Mouse (Mus musculus): ENCODE measurements around the gene Tet2. TPM values are rescaled to one million over a fixed set of nuclear protein-coding genes. Genes with fewer than 3 reads are reported as not detected.
"Not testable (repeated sequence)": the region's sequence is repeated elsewhere in the genome, so short reads cannot be mapped to it uniquely, and the experiment has no call there.

Tet2 gene
- polyA plus RNA-seq, 1 experiment from 2014 or later, result 19.7 TPM

DNA sequence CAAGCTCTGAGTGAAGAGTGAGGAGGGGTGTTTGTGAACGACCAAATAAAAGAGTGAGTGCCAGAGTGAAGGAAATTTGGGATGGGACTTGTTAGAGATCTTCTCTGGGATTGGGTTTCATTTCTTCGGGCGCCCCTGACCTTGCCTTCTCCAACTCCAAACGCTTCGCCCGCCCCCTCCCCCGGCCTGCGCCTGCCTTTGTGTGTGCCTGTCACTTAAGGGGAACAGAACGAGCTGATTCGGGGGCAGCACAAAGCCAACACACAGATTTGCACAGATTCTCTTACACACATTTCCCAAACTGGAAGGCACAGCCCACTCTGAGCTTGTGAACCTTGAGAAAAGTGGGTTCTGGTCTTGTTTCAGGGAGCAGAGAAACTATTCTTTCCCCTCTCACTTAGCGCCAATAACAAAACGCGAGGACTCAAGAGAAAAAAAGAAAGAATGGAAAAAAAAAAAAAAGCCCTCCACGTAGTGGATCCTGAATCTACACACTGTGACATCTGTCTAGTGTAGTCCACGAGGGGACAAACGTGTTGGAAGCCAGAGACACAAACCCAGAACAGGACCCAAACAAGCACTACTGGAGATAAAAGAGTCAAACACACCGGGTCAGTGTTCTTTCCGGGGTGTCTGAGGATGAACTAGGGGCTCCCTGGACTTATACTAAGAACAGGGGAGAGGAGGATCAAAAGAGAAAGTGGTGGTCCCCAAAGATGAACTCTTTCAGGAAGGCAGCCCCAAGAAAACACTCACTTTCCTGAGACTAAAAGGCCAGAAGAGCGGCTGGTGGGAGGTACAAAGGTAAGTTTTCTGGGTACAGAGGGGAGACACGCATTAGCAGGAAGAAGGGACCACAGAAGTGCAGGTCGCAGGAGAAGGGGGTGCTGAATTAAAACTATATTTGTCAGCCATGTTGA lies 1.6 kb downstream of the Tet2 start:
- H3K27me3 ChIP-seq (replicated peaks; ENCODE audit: control insufficient read depth, insufficient read depth, low read length), result no peaks in the 10 kb centered on the region
- H3K4me2 ChIP-seq (ENCODE audit: low read length), result peak overlapping the region; percentile 60
- ATAC-seq (replicated peaks; ENCODE audit: low FRiP score, low TSS enrichment, low read depth) (no peak), DNase-seq (ENCODE audit: low spot score) (peak; percentile 82)
- H3K4me1 ChIP-seq (replicated peaks; ENCODE audit: control insufficient read depth, insufficient read depth, low read length), result 0 out of 2 replicates have a peak, but pooled peaks cover 14% of the 10 kb centered on the region
- H3K27ac ChIP-seq (ENCODE audit: low read depth), result peak overlapping the region; percentile 95
- H3K4me3 ChIP-seq (ENCODE audit: low read depth, low read length), result peak overlapping the region; percentile 84
- under 1% methylated on average over 21 of the region's 21 CpGs for WGBS
- 0 out of 2 replicates have a peak, but pooled peaks cover 3% of the 10 kb centered on the region for H3K9me3 ChIP-seq (ENCODE audit: control insufficient read depth, low read length)
- H3K9ac ChIP-seq (ENCODE audit: low read length), result peak overlapping the region; percentile 90
- no peaks in the 10 kb centered on the region; the same call in 1 of the 2 replicates for H3K36me3 ChIP-seq (ENCODE audit: control insufficient read depth, insufficient read depth, low read length)

DNA sequence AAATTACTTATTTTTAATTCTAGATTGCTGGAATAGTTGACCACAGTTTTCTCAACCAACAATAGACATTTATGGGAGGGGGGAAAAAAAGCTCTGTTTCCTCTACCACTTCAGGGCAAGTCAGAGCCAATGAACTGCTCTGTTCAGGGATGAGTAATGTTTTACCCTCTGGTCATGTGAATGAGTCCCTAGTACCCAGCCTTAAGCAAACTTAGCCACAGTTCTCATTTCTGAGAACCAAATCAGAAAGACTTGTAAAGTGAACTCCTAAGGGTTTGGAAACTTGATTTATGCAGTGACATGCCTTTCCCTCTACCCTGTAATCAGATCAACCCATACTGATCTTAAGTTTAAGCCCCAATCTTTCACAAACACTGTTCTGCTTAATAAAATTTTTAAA lies 2.9 kb downstream of the Tet2 start:
- Histone ChIP-seq H3K27me3 (replicated peaks; ENCODE audit: control insufficient read depth, insufficient read depth, low read length) (no peaks in the 10 kb centered on the region), H3K9ac (ENCODE audit: low read length) (no peak overlapping the region), H3K4me1 (replicated peaks; ENCODE audit: control insufficient read depth, insufficient read depth, low read length) (0 out of 2 replicates have a peak, but pooled peaks cover 14% of the 10 kb centered on the region), H3K4me2 (ENCODE audit: low read length) (peak overlapping the region; percentile 60), H3K4me3 (ENCODE audit: low read depth, low read length) (peak overlapping the region; percentile 84; the same call in 1 of the 2 replicates), H3K9me3 (ENCODE audit: control insufficient read depth, low read length) (0 out of 2 replicates have a peak, but pooled peaks cover 3% of the 10 kb centered on the region), H3K36me3 (ENCODE audit: control insufficient read depth, insufficient read depth, low read length) (no peaks in the 10 kb centered on the region; the same call in 1 of the 2 replicates), H3K27ac (ENCODE audit: low read depth) (no peak overlapping the region)
- ATAC-seq (replicated peaks; ENCODE audit: low FRiP score, low TSS enrichment, low read depth), result no peak
- DNase-seq (ENCODE audit: low spot score), result no peak

DNA sequence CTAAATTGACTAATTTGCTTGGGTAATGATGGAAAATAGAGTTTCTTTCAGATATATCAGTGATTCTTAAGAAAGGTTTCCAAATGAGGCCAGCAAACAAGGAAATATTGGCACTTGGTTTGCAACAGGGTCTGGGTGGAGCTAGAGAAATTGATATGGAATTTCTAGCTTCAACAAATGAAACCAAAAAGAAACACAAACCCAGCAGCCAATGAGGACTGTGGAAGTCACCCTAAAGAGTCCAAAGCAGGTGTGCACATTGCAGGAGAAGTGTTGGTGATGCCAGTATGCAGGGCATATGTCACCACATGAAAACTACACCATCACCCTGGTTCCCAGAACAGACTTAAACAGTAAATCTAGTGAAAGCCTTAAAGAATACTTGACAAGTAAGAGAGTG lies 3.9 kb downstream of the Tet2 start:
- Histone ChIP-seq H3K4me1 (replicated peaks; ENCODE audit: control insufficient read depth, insufficient read depth, low read length) (0 out of 2 replicates have a peak, but pooled peaks cover 14% of the 10 kb centered on the region), H3K4me2 (ENCODE audit: low read length) (no peak overlapping the region), H3K27me3 (replicated peaks; ENCODE audit: control insufficient read depth, insufficient read depth, low read length) (no peaks in the 10 kb centered on the region), H3K9me3 (ENCODE audit: control insufficient read depth, low read length) (0 out of 2 replicates have a peak, but pooled peaks cover 3% of the 10 kb centered on the region), H3K9ac (ENCODE audit: low read length) (no peak overlapping the region), H3K27ac (ENCODE audit: low read depth) (no peak overlapping the region), H3K36me3 (ENCODE audit: control insufficient read depth, insufficient read depth, low read length) (no peaks in the 10 kb centered on the region; the same call in 1 of the 2 replicates), H3K4me3 (ENCODE audit: low read depth, low read length) (no peak overlapping the region)
- DNase-seq (ENCODE audit: low spot score) (no peak), ATAC-seq (replicated peaks; ENCODE audit: low FRiP score, low TSS enrichment, low read depth) (no peak)

DNA sequence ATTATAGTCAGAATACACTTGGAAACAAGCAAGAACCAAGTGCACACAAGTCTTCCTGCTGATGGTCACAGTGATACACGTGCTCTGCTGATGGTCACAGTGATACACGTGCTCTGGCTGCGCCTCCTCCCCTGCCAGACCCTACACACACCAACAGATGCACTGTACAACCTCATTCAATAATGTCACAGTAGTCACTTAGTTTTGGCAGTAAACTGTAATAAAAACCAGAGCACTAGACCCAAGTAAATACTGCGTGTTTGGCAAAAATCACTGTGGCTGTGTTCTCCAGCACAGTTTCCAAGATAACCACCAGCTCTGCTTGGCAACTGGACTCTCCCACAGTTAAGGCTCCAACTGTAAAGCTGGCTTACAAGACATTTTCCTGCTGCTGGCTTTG lies 4.9 kb downstream of the Tet2 start:
- no peak overlapping the region for H3K4me2 ChIP-seq (ENCODE audit: low read length)
- ATAC-seq (replicated peaks; ENCODE audit: low FRiP score, low TSS enrichment, low read depth) (no peak), DNase-seq (ENCODE audit: low spot score) (no peak)
- H3K27me3 ChIP-seq (replicated peaks; ENCODE audit: control insufficient read depth, insufficient read depth, low read length), result no peaks in the 10 kb centered on the region
- H3K9me3 ChIP-seq (ENCODE audit: control insufficient read depth, low read length), result 0 out of 2 replicates have a peak, but pooled peaks cover 3% of the 10 kb centered on the region
- 42% methylated on average over 4 of the region's 4 CpGs for WGBS
- H3K36me3 ChIP-seq (ENCODE audit: control insufficient read depth, insufficient read depth, low read length), result no peaks in the 10 kb centered on the region; the same call in 1 of the 2 replicates
- H3K9ac ChIP-seq (ENCODE audit: low read length), result no peak overlapping the region
- 0 out of 2 replicates have a peak, but pooled peaks cover 14% of the 10 kb centered on the region for H3K4me1 ChIP-seq (replicated peaks; ENCODE audit: control insufficient read depth, insufficient read depth, low read length)
- H3K4me3 ChIP-seq (ENCODE audit: low read depth, low read length), result no peak overlapping the region
- H3K27ac ChIP-seq (ENCODE audit: low read depth), result no peak overlapping the region

DNA sequence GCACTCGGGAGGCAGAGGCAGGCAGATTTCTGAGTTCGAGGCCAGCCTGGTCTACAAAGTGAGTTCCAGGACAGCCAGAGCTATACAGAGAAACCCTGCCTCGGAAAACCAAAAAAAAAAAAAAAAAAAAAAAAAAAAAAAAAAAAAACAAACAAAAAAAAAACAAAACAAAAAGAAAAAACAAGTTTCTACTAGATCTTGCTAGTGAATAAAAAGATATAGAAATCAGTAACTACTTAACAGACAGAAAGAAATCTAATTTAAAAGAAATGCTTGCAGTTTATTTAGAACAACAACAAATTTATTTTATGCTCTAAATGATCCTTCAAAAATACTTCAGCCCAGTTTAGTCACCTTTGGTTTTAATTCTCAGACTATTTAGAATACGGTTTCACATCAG lies 6.4 kb downstream of the Tet2 start:
- H3K4me2 ChIP-seq (ENCODE audit: low read length); H3K9ac ChIP-seq (ENCODE audit: low read length); H3K27ac ChIP-seq (ENCODE audit: low read depth); ATAC-seq (replicated peaks; ENCODE audit: low FRiP score, low TSS enrichment, low read depth); H3K9me3 ChIP-seq (ENCODE audit: control insufficient read depth, low read length); H3K27me3 ChIP-seq (replicated peaks; ENCODE audit: control insufficient read depth, insufficient read depth, low read length); H3K36me3 ChIP-seq (ENCODE audit: control insufficient read depth, insufficient read depth, low read length); H3K4me3 ChIP-seq (ENCODE audit: low read depth, low read length); DNase-seq (ENCODE audit: low spot score): not testable (repeated sequence)
- 0 out of 2 replicates have a peak, but pooled peaks cover 20% of the 10 kb centered on the region for H3K4me1 ChIP-seq (replicated peaks; ENCODE audit: control insufficient read depth, insufficient read depth, low read length)
- 91% methylated on average over 4 of the region's 4 CpGs for WGBS

DNA sequence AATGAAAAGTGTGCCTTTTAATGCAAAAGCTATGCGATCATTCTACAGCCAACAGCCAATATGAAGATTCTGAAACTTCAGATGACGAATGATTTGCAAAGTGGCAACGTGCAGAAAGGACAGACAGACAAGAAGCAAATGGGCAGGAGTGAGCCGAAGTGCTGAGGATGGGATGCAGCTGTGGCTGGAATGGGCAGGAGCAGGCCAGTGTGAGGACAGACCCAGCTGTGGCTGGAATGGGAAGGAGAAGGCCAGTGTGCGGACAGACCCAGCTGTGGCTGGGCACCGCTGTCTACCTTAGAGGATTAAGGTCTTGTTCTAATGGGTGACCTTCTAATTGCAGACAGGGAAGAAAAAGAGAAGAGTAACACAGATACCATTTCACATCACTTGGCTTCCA lies 9.3 kb downstream of the Tet2 start:
- Histone ChIP-seq H3K27me3 (replicated peaks; ENCODE audit: control insufficient read depth, insufficient read depth, low read length) (no peaks in the 10 kb centered on the region), H3K27ac (ENCODE audit: low read depth) (no peak overlapping the region), H3K4me1 (replicated peaks; ENCODE audit: control insufficient read depth, insufficient read depth, low read length) (0 out of 2 replicates have a peak, but pooled peaks cover 15% of the 10 kb centered on the region), H3K9ac (ENCODE audit: low read length) (no peak overlapping the region), H3K36me3 (ENCODE audit: control insufficient read depth, insufficient read depth, low read length) (no peaks in the 10 kb centered on the region; the same call in 1 of the 2 replicates), H3K4me3 (ENCODE audit: low read depth, low read length) (no peak overlapping the region), H3K4me2 (ENCODE audit: low read length) (no peak overlapping the region), H3K9me3 (ENCODE audit: control insufficient read depth, low read length) (0 out of 2 replicates have a peak, but pooled peaks cover 3% of the 10 kb centered on the region)
- 77% methylated on average over 6 of the region's 6 CpGs for WGBS
- ATAC-seq (replicated peaks; ENCODE audit: low FRiP score, low TSS enrichment, low read depth) (no peak), DNase-seq (ENCODE audit: low spot score) (no peak)

DNA sequence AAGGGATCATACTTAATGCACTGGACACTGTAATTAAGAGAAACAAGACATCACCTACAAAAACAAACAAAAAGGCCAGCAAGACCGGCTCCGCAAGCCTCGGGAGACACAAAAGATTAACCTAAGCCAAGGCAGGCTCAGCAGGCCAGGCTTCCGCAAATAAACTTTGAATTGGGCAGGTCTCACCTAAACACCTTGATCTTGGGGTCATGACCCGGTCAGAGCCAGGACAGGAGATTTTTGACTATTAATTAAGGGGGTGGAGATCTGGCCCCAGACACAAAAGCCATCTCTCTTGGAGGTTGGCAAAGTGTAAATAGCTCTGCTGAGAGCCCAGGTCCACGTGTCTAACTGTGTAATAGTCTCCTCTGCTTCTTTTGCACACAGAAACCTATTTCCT lies 10.9 kb downstream of the Tet2 start:
- peak; percentile 55 for DNase-seq (ENCODE audit: low spot score)
- no peak overlapping the region for H3K27ac ChIP-seq (ENCODE audit: low read depth)
- H3K9ac ChIP-seq (ENCODE audit: low read length), result no peak overlapping the region
- WGBS, result 30% methylated on average over 6 of the region's 6 CpGs
- H3K9me3 ChIP-seq (ENCODE audit: control insufficient read depth, low read length), result 0 out of 2 replicates have a peak, but pooled peaks cover 3% of the 10 kb centered on the region
- ATAC-seq (replicated peaks; ENCODE audit: low FRiP score, low TSS enrichment, low read depth), result 0 out of 2 replicates have a peak, but pooled peaks have one; percentile 40
- no peak overlapping the region for H3K4me2 ChIP-seq (ENCODE audit: low read length)
- H3K27me3 ChIP-seq (replicated peaks; ENCODE audit: control insufficient read depth, insufficient read depth, low read length), result no peaks in the 10 kb centered on the region
- no peaks in the 10 kb centered on the region; the same call in 1 of the 2 replicates for H3K36me3 ChIP-seq (ENCODE audit: control insufficient read depth, insufficient read depth, low read length)
- no peak overlapping the region for H3K4me3 ChIP-seq (ENCODE audit: low read depth, low read length)
- 0 out of 2 replicates have a peak, but pooled peaks cover 6% of the 10 kb centered on the region for H3K4me1 ChIP-seq (replicated peaks; ENCODE audit: control insufficient read depth, insufficient read depth, low read length)

DNA sequence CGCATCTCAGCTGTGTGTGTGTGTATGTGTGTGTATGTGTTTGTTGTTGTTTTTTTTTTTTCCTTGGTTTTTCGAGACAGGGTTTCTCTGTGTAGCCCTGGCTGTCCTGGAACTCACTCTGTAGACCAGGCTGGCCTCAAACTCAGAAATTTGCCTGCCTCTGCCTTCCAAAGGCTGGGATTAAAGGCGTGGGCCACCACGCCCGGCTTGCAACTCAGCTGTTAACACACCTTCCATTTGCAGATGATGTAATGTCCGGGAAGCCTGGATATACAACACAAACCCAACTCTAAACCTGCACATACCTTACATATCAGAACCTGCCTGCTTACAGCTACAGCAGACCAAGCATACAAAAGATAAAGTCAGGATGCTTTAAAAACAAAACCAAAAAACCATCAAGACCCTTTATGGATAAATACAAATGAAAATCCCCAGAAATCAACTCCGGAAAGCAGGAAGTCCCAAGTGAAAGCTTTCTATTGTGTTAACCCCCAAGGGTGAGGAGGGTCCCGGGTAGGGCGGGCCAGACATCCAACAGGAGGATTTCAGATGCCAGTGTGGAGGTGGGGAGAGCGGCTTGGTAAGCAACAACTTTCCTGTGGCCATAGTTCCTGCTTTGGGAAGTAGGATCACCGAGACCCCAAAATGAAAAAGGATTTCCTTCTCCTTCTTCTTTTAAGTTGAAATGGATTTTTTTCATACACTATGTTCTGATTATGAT lies 11.5 kb downstream of the Tet2 start:
- no peak overlapping the region for H3K9ac ChIP-seq (ENCODE audit: low read length)
- 56% methylated on average over 11 of the region's 11 CpGs for WGBS
- H3K4me3 ChIP-seq (ENCODE audit: low read depth, low read length), result no peak overlapping the region
- H3K27me3 ChIP-seq (replicated peaks; ENCODE audit: control insufficient read depth, insufficient read depth, low read length), result no peaks in the 10 kb centered on the region
- ATAC-seq (replicated peaks; ENCODE audit: low FRiP score, low TSS enrichment, low read depth) (no peak), DNase-seq (ENCODE audit: low spot score) (no peak)
- H3K27ac ChIP-seq (ENCODE audit: low read depth), result no peak overlapping the region
- H3K36me3 ChIP-seq (ENCODE audit: control insufficient read depth, insufficient read depth, low read length), result no peaks in the 10 kb centered on the region
- H3K4me1 ChIP-seq (replicated peaks; ENCODE audit: control insufficient read depth, insufficient read depth, low read length), result 0 out of 2 replicates have a peak, but pooled peaks cover 6% of the 10 kb centered on the region
- no peak overlapping the region for H3K4me2 ChIP-seq (ENCODE audit: low read length)
- H3K9me3 ChIP-seq (ENCODE audit: control insufficient read depth, low read length), result no peaks in the 10 kb centered on the region
